Mouse (Mus musculus) forebrain, embryonic 12.5 days (tissue): Measurements from ENCODE around the gene Rgcc. TPM values are rescaled to one million over a fixed set of nuclear protein-coding genes. Genes with fewer than 3 reads are reported as not detected.

Experiments
- ATAC-seq: fragments of 200-750 bp; cut with Nextera tagmentation; 2 replicates; pipeline ENCODE4 v1.8.0; 2017; ENCODE audit warnings: moderate TSS enrichment; ENCODE audit not compliant: low FRiP score
- H3K27ac ChIP-seq: fragments of 300-500 bp; sonication (generic); 2 replicates; pipeline ENCODE4 v1.5.1; 2016; ENCODE audit warnings: mild to moderate bottlenecking
- H3K27me3 ChIP-seq: fragments of 300-500 bp; sonication (generic); 2 replicates; pipeline ENCODE4 v1.6.1; 2016; ENCODE audit warnings: mild to moderate bottlenecking
- H3K36me3 ChIP-seq: fragments of 300-500 bp; sonication (generic); replicated peaks from 2 replicates; pipeline ENCODE4 v1.6.1; 2016; ENCODE audit warnings: mild to moderate bottlenecking
- H3K4me1 ChIP-seq: fragments of 300-500 bp; sonication (generic); 2 replicates; pipeline ENCODE4 v1.6.1; 2016
- H3K4me2 ChIP-seq: fragments of 300-500 bp; sonication (generic); 2 replicates; pipeline ENCODE4 v1.6.1; 2016; ENCODE audit warnings: mild to moderate bottlenecking, moderate library complexity
- H3K4me3 ChIP-seq: fragments of 300-500 bp; sonication (generic); replicated peaks from 2 replicates; pipeline ENCODE4 v1.5.1; 2016; ENCODE audit warnings: mild to moderate bottlenecking
- H3K9ac ChIP-seq: fragments of 300-500 bp; sonication (generic); 2 replicates; pipeline ENCODE4 v1.6.1; 2016; ENCODE audit warnings: mild to moderate bottlenecking
- H3K9me3 ChIP-seq: fragments of 300-500 bp; sonication (generic); 2 replicates; pipeline ENCODE4 v1.6.1; 2016
- WGBS: fragments of 180-500 bp; shearing (Covaris S2); methylation state at CpG from one replicate; pipeline ENCODE4 v1.1.7; 2016; 5-methylcytosine and 5-hydroxymethylcytosine counted together
- polyA plus RNA-seq: library from polyadenylated mRNA; unstranded; fragments of >200 nt; fragmentation: Nextera tagmentation; extraction: Ambion mirVana; gene quantifications from 2 replicates; pipeline ENCODE4 v1.2.1, GENCODE M21; 2016

Rgcc gene
- polyA plus RNA-seq, 1 experiment from 2014 or later = 70.2 TPM

DNA sequence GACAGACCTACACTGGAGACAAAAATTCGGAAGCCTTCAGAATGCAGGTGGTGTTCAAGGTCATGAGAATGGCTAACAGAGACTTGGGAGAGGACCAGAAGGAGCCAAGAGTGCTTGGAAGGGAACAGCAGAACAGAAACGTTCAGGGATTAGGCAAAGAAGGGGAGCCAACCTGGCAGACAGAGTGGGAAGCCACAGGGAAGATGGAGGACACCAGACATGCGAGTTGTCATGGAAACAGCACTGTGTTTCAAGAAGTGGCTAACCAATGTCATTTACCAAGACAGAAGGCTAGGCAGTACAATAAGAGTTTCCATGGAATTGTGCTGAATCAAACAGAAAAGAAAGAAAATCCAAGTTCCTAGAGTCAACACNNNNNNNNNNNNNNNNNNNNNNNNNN lies 56.9 kb downstream of the Rgcc start:
- no peak overlapping the region for H3K4me3 ChIP-seq
- no peak overlapping the region for H3K9ac ChIP-seq
- no peak overlapping the region for H3K4me2 ChIP-seq
- 0 out of 2 replicates have a peak, but pooled peaks have one; percentile 30 for ATAC-seq
- H3K27me3 ChIP-seq = no peaks in the 10 kb centered on the region
- H3K27ac ChIP-seq = no peak overlapping the region
- 0 out of 2 replicates have a peak, but pooled peaks cover 4% of the 10 kb centered on the region for H3K9me3 ChIP-seq
- WGBS = 65% methylated on average over 3 of the region's 3 CpGs
- no peaks in the 10 kb centered on the region for H3K36me3 ChIP-seq
- peaks cover 8% of the 10 kb centered on the region; the same call in 1 of the 2 replicates for H3K4me1 ChIP-seq

- Histone ChIP-seq H3K4me2 (no peak overlapping the region), H3K27me3 (no peaks in the 10 kb centered on the region), H3K4me1 (peaks cover 8% of the 10 kb centered on the region; the same call in 1 of the 2 replicates), H3K4me3 (no peak overlapping the region), H3K9ac (no peak overlapping the region), H3K9me3 (0 out of 2 replicates have a peak, but pooled peaks cover 4% of the 10 kb centered on the region), H3K27ac (no peak overlapping the region), H3K36me3 (no peaks in the 10 kb centered on the region)
- WGBS = 80% methylated on average over 12 of the region's 12 CpGs
- ATAC-seq = no peak
Observed at GRCm38 (mm10) chr14:79243038-79243883, 58.2 kb downstream of the Rgcc start.

- Histone ChIP-seq H3K4me1 (peaks cover 13% of the 10 kb centered on the region), H3K27ac (no peak overlapping the region), H3K9me3 (0 out of 2 replicates have a peak, but pooled peaks cover 4% of the 10 kb centered on the region), H3K9ac (no peak overlapping the region), H3K27me3 (no peaks in the 10 kb centered on the region), H3K36me3 (no peaks in the 10 kb centered on the region), H3K4me3 (no peak overlapping the region), H3K4me2 (no peak overlapping the region)
- no peak for ATAC-seq
Observed at GRCm38 (mm10) chr14:79242386-79242720, 59.1 kb downstream of the Rgcc start.

GRCm38 (mm10) chr14:79241656-79242385 lies 59.6 kb downstream of the Rgcc start:
- Histone ChIP-seq H3K9me3 (0 out of 2 replicates have a peak, but pooled peaks cover 4% of the 10 kb centered on the region), H3K4me3 (no peak overlapping the region), H3K27ac (no peak overlapping the region), H3K4me1 (peaks cover 18% of the 10 kb centered on the region), H3K36me3 (no peaks in the 10 kb centered on the region), H3K27me3 (no peaks in the 10 kb centered on the region), H3K4me2 (no peak overlapping the region), H3K9ac (no peak overlapping the region)
- no peak for ATAC-seq
- 83% methylated on average over 6 of the region's 6 CpGs for WGBS

DNA sequence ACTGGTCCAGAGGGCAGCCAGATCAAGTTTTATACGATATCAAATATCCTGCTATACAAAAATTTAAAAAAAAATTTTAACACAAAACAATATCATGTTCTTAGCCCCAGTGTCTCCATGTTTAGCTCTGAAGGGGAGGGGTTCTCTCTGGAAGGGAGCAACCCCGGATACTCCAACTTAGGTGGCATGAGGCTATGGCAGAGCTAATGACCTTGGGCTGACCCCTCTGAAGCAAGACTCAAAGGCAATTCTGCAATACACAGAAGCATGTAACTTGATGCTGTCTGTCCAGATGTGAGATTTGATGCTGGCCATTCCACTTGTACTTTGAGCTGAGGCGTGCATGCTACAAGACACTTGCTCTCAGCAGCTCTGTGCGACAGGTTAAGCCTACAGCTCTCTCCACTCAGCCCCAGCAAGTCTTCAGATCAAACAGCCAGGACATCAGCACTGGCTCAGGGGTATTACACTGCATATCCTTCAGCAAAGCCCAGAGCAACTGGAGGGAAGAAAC lies 60.3 kb downstream of the Rgcc start:
- 0 out of 2 replicates have a peak, but pooled peaks cover 4% of the 10 kb centered on the region for H3K9me3 ChIP-seq
- H3K27ac ChIP-seq = no peak overlapping the region
- no peaks in the 10 kb centered on the region for H3K36me3 ChIP-seq
- 84% methylated on average over 4 of the region's 4 CpGs for WGBS
- H3K4me1 ChIP-seq = peaks cover 20% of the 10 kb centered on the region
- no peaks in the 10 kb centered on the region for H3K27me3 ChIP-seq
- H3K4me3 ChIP-seq = no peak overlapping the region
- no peak overlapping the region for H3K9ac ChIP-seq
- no peak overlapping the region for H3K4me2 ChIP-seq
- ATAC-seq = no peak

DNA sequence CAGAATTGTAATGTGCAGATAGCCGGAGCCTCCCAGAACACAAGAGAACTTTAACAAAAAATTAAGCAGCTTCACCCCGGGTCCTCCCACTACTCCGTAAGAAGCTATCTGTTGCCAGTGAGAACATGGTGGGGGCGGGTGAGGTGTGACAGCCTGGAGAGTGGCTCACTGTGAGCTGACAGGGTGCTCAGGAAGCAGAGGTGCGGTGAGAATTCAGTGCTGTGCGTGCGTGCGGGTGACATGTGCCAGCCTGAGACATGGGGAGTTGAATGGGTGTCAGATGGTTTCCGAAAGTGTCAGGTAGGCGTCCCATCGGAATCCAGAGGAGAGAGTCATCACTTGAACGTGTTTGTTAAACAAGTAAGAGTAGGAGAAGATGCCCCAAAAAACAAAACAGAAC lies 62.0 kb downstream of the Rgcc start:
- 91% methylated on average over 12 of the region's 12 CpGs for WGBS
- H3K4me1 ChIP-seq = peaks cover 22% of the 10 kb centered on the region

More for the DNA sequence above, 62.0 kb downstream of the Rgcc start:
- Histone ChIP-seq H3K27me3 (no peaks in the 10 kb centered on the region), H3K4me2 (no peak overlapping the region), H3K9ac (no peak overlapping the region), H3K4me3 (no peak overlapping the region), H3K27ac (no peak overlapping the region), H3K9me3 (0 out of 2 replicates have a peak, but pooled peaks cover 4% of the 10 kb centered on the region), H3K36me3 (no peaks in the 10 kb centered on the region)
- no peak for ATAC-seq

Other genes with a start within 250 kb of the Rgcc start
- not detected in 2 replicates for gene Zfp957, start 54.3 kb downstream of the Rgcc start, polyA plus RNA-seq
- gene Naa16, start 89.1 kb upstream of the Rgcc start, polyA plus RNA-seq = 44.0 and 44.3 TPM in 2 replicates
- 8.5 and 11.1 TPM in 2 replicates for gene Mtrf1, start 96.1 kb upstream of the Rgcc start, polyA plus RNA-seq
- gene Kbtbd7, start 124.9 kb upstream of the Rgcc start, polyA plus RNA-seq = 22.4 and 23.4 TPM in 2 replicates
- 6.1 and 6.2 TPM in 2 replicates for gene Kbtbd6, start 150.2 kb upstream of the Rgcc start, polyA plus RNA-seq
- gene Elf1, start 179.5 kb upstream of the Rgcc start, polyA plus RNA-seq = 5.7 and 6.2 TPM in 2 replicates
- gene Wbp4, start 179.9 kb upstream of the Rgcc start, polyA plus RNA-seq = 55.9 and 56.7 TPM in 2 replicates